In genomic region chr11:22016341-22016740, GRCm38 (mm10) we compare ENCODE assay signal across 25 mouse cellular contexts. TPM values are rescaled to one million over a fixed set of nuclear protein-coding genes. Genes with fewer than 3 reads are reported as not detected.
DNase-seq lines count a peak whose midpoint lies in the region; ATAC-seq and TF ChIP-seq lines count a peak whose summit lies in the region.
"Had no signal": no experiment of that assay in that cellular context is flagged by ENCODE, and none has a peak within 500 bp of the region (broad histone marks: within the 10 kb centered on the region; RNA-seq: fewer than 3 reads in every experiment).

No protein-coding gene starts in this region.

- H3K27ac ChIP-seq in forebrain, embryonic 13.5 days: no peak overlapping the region
- H3K27ac ChIP-seq in forebrain, embryonic 16.5 days (ENCODE audit: low read length): no peak overlapping the region
- H3K27ac ChIP-seq in layer of hippocampus, adult 2 months: 0 out of 2 replicates have a peak overlapping the region, but pooled peaks have one; percentile 46
- no peak overlapping the region for H3K27ac ChIP-seq in midbrain, embryonic 14.5 days (replicated peaks; ENCODE audit: low read depth, low read length)
- no peak overlapping the region for H3K27ac ChIP-seq in midbrain, postnatal 0 days (ENCODE audit: low read depth, low read length)
- H3K27ac ChIP-seq: heart, adult 2 months; hindbrain, embryonic 12.5 days; hindbrain, embryonic 15.5 days had no signal

- H3K4me3 ChIP-seq in forebrain, embryonic 13.5 days: no peak overlapping the region
- H3K4me3 ChIP-seq in forebrain, embryonic 16.5 days (replicated peaks; ENCODE audit: low read length): no peak overlapping the region
- no peak overlapping the region for H3K4me3 ChIP-seq in layer of hippocampus, adult 2 months
- H3K4me3 ChIP-seq in midbrain, embryonic 14.5 days (replicated peaks; ENCODE audit: low read depth, low read length): no peak overlapping the region
- no peak overlapping the region for H3K4me3 ChIP-seq in midbrain, postnatal 0 days (ENCODE audit: low read depth, low read length)
- no peak overlapping the region for H3K4me3 ChIP-seq in myocyte
- H3K4me3 ChIP-seq: heart, adult 2 months; hindbrain, embryonic 12.5 days; hindbrain, embryonic 15.5 days had no signal

- H3K4me2 ChIP-seq in forebrain, embryonic 13.5 days: no peak overlapping the region
- no peak overlapping the region for H3K4me2 ChIP-seq in forebrain, embryonic 16.5 days (ENCODE audit: low read length)
- no peak overlapping the region for H3K4me2 ChIP-seq in midbrain, embryonic 14.5 days (ENCODE audit: low read length)
- no peak overlapping the region for H3K4me2 ChIP-seq in midbrain, postnatal 0 days (ENCODE audit: low read depth, low read length, poor library complexity, severe bottlenecking)
- no peak overlapping the region for H3K4me2 ChIP-seq in myocyte (ENCODE audit: low read depth)
- H3K4me2 ChIP-seq: heart, embryonic 11.5 days; hindbrain, embryonic 12.5 days; hindbrain, embryonic 15.5 days had no signal

- DNase-seq in layer of hippocampus, adult 2 months (ENCODE audit: low spot score in 2 of 2): no peak
- no peak for DNase-seq in layer of hippocampus, postnatal 25 days (ENCODE audit: extremely low spot score in 1 of 2, low spot score in 1 of 2)
- peak; percentile 55 for DNase-seq in midbrain, embryonic 14.5 days
- DNase-seq in midbrain, postnatal 0 days (ENCODE audit: low spot score): no peak
- DNase-seq in urinary bladder, adult 18-20 months (ENCODE audit: low spot score in 2 of 2): no peak
- DNase-seq: adrenal gland, adult 8-10 months; adrenal gland, postnatal 25 days; cerebellum, adult 18-20 months; cerebellum, adult 9-10 months; cerebellum, postnatal 14 days; gastrocnemius, postnatal 25 days; heart, adult 2 months had no signal

- no peaks in the 10 kb centered on the region for H3K27me3 ChIP-seq in forebrain, embryonic 13.5 days
- no peaks in the 10 kb centered on the region for H3K27me3 ChIP-seq in forebrain, embryonic 16.5 days (replicated peaks; ENCODE audit: control insufficient read depth, insufficient read depth, low read length)
- 0 out of 2 replicates have a peak, but pooled peaks cover under 1% of the 10 kb centered on the region for H3K27me3 ChIP-seq in midbrain, embryonic 14.5 days (ENCODE audit: control insufficient read depth, insufficient read depth, low read length)
- H3K27me3 ChIP-seq in midbrain, postnatal 0 days (ENCODE audit: insufficient read depth, low read length): no peaks in the 10 kb centered on the region
- H3K27me3 ChIP-seq in myocyte (ENCODE audit: control insufficient read depth, insufficient read depth, insufficient read length): no peaks in the 10 kb centered on the region

- H3K4me1 ChIP-seq in forebrain, embryonic 13.5 days: peaks cover 34% of the 10 kb centered on the region
- peaks cover 2% of the 10 kb centered on the region; the same call in 1 of the 2 replicates for H3K4me1 ChIP-seq in forebrain, embryonic 16.5 days (replicated peaks; ENCODE audit: control insufficient read depth, insufficient read depth, low read length)
- peaks cover 10% of the 10 kb centered on the region; the same call in 1 of the 2 replicates for H3K4me1 ChIP-seq in midbrain, embryonic 14.5 days (ENCODE audit: control insufficient read depth, insufficient read depth, low read length)
- H3K4me1 ChIP-seq in midbrain, postnatal 0 days (ENCODE audit: insufficient read depth, low read length): no peaks in the 10 kb centered on the region
- H3K4me1 ChIP-seq: hindbrain, embryonic 12.5 days had no signal

- peak; percentile 31; the same call in 1 of the 2 replicates for ATAC-seq in forebrain, embryonic 13.5 days
- ATAC-seq in forebrain, embryonic 16.5 days: no peak
- no peak for ATAC-seq in midbrain, embryonic 14.5 days (ENCODE audit: low FRiP score, low TSS enrichment)
- no peak for ATAC-seq in midbrain, postnatal 0 days (ENCODE audit: low FRiP score)
- ATAC-seq: activated CD4-positive, CD25-positive, alpha-beta regulatory T cell, adult 4 months; CD4-positive, CD25-positive, alpha-beta regulatory T cell, adult 4 months had no signal

- no peaks in the 10 kb centered on the region for H3K9me3 ChIP-seq in forebrain, embryonic 13.5 days (replicated peaks)
- H3K9me3 ChIP-seq in forebrain, embryonic 16.5 days (ENCODE audit: control insufficient read depth, low read length): no peaks in the 10 kb centered on the region; the same call in 1 of the 2 replicates
- H3K9me3 ChIP-seq in midbrain, embryonic 14.5 days (ENCODE audit: control insufficient read depth, low read length): peaks cover 4% of the 10 kb centered on the region; the same call in 1 of the 2 replicates
- H3K9me3 ChIP-seq in midbrain, postnatal 0 days (ENCODE audit: low read length): no peaks in the 10 kb centered on the region
- H3K9me3 ChIP-seq: hindbrain, embryonic 12.5 days; hindbrain, embryonic 15.5 days had no signal

- no peaks in the 10 kb centered on the region for H3K79me2 ChIP-seq in myocyte (ENCODE audit: control insufficient read depth, insufficient read depth)

- 4% methylated on average over 3 of the region's 3 CpGs for WGBS in forebrain, embryonic 13.5 days
- WGBS in forebrain, embryonic 16.5 days: 9% methylated on average over 3 of the region's 3 CpGs
- 10% methylated on average over 3 of the region's 3 CpGs for WGBS in midbrain, embryonic 14.5 days
- 23% methylated on average over 3 of the region's 3 CpGs for WGBS in midbrain, postnatal 0 days

- no peaks in the 10 kb centered on the region for H3K36me3 ChIP-seq in forebrain, embryonic 13.5 days (ENCODE audit: poor library complexity, severe bottlenecking)
- no peaks in the 10 kb centered on the region for H3K36me3 ChIP-seq in forebrain, embryonic 16.5 days (ENCODE audit: control insufficient read depth, insufficient read depth)
- H3K36me3 ChIP-seq in midbrain, embryonic 14.5 days (ENCODE audit: control insufficient read depth, insufficient read depth, low read length): peaks cover 3% of the 10 kb centered on the region; the same call in 1 of the 2 replicates
- peaks cover 10% of the 10 kb centered on the region; the same call in 1 of the 2 replicates for H3K36me3 ChIP-seq in midbrain, postnatal 0 days (ENCODE audit: insufficient read depth, low read length)
- no peaks in the 10 kb centered on the region for H3K36me3 ChIP-seq in myocyte (ENCODE audit: control insufficient read depth, insufficient read depth)
- H3K36me3 ChIP-seq: hindbrain, embryonic 12.5 days had no signal

- no peak overlapping the region for H3K9ac ChIP-seq in forebrain, embryonic 13.5 days
- no peak overlapping the region for H3K9ac ChIP-seq in forebrain, embryonic 16.5 days (replicated peaks; ENCODE audit: low read depth, low read length)
- H3K9ac ChIP-seq in midbrain, embryonic 14.5 days (replicated peaks; ENCODE audit: low read length): no peak overlapping the region
- no peak overlapping the region for H3K9ac ChIP-seq in midbrain, postnatal 0 days (replicated peaks; ENCODE audit: low read length, poor library complexity, severe bottlenecking)
- H3K9ac ChIP-seq: hindbrain, embryonic 12.5 days; hindbrain, embryonic 15.5 days had no signal

- TF ChIP-seq CTCF in layer of hippocampus, adult 2 months (conservative IDR thresholded peaks at IDR 0.05): no peak
- no peak for TF ChIP-seq CTCF in midbrain, postnatal 0 days (IDR thresholded peaks at IDR 0.05)

- no peak overlapping the region for H3ac ChIP-seq in myocyte (ENCODE audit: control insufficient read depth, insufficient read length)

- TF ChIP-seq POLR2A in myocyte (IDR thresholded peaks at IDR 0.05; ENCODE audit: insufficient read length, low read depth): no peak

TF ChIP-seq in myocyte, 11 proteins besides CTCF, POLR2A, EP300 and RAD21:
- TF ChIP-seq MAX (IDR thresholded peaks at IDR 0.05; ENCODE audit: low read depth) (no peak), USF1 (IDR thresholded peaks at IDR 0.05; ENCODE audit: low read depth) (peak; percentile 17)
TF ChIP-seq in myocyte: peak in this region for 1.

RNA-seq across cellular contexts. Expression of gene Otx1, which starts 13.6 kb away (rescaled TPM):
- polyA plus RNA-seq in forebrain, embryonic 13.5 days (2015; fragmentation: Nextera tagmentation; extraction: Ambion mirVana): 20.0 and 24.0 TPM in 2 replicates
- 9.3 and 9.5 TPM in 2 replicates for polyA plus RNA-seq in forebrain, embryonic 16.5 days (2015; fragmentation: Nextera tagmentation; extraction: Ambion mirVana)
- 1 to 10 TPM; 3.6 to 4.2 TPM for total RNA-seq in layer of hippocampus, adult 2 months (2021)
- 1 to 10 TPM; 4.1 to 4.2 TPM for total RNA-seq in layer of hippocampus, postnatal 25 days (2021)
- polyA plus RNA-seq in midbrain, embryonic 14.5 days (2014; fragmentation: Nextera tagmentation; extraction: Ambion mirVana): 9.9 and 15.2 TPM in 2 replicates
- 5.5 and 6.5 TPM in 2 replicates for total RNA-seq in midbrain, postnatal 0 days (2014; rRNA removed)
- polyA plus RNA-seq in midbrain, postnatal 0 days (2015; fragmentation: Nextera tagmentation; extraction: Ambion mirVana): 7.6 and 8.1 TPM in 2 replicates
- 0.72 TPM for polyA plus RNA-seq in myocyte (2012; fragmentation: generic; extraction: Trizol)
- total RNA-seq: adrenal gland, adult 8-10 months; adrenal gland, postnatal 25 days; gastrocnemius, adult 8-10 months; gastrocnemius, postnatal 25 days; heart, adult 2 months; heart, postnatal 25 days; hematopoietic stem cell, adult 5-6 weeks had no signal
- polyA plus RNA-seq: CD4-positive, CD25-positive, alpha-beta regulatory T cell, adult 4 months; gonadal fat pad, adult 2 months; intestine, embryonic 14.5 days had no signal
